Mouse (Mus musculus) heart, embryonic 13.5 days (tissue): Measurements from ENCODE around the gene P2rx3. TPM values are rescaled to one million over a fixed set of nuclear protein-coding genes. Genes with fewer than 3 reads are reported as not detected.

Experiments
- ATAC-seq: fragments of 200-750 bp; cut with Nextera tagmentation; 2 replicates; pipeline ENCODE4 v1.8.0; 2017; ENCODE audit warnings: moderate TSS enrichment; ENCODE audit not compliant: insufficient number of reproducible peaks, low FRiP score, low TSS enrichment; ENCODE audit errors: extremely low read depth
- H3K27ac ChIP-seq: fragments of 300-500 bp; sonication (generic); replicated peaks from 2 replicates; pipeline ENCODE4 v1.5.1; 2015; ENCODE audit warnings: moderate library complexity, mild to moderate bottlenecking, inconsistent platforms
- H3K27me3 ChIP-seq: fragments of 300-500 bp; sonication (generic); replicated peaks from 2 replicates; pipeline ENCODE4 v1.6.1; 2015; ENCODE audit warnings: mild to moderate bottlenecking, inconsistent platforms
- H3K36me3 ChIP-seq: fragments of 300-500 bp; sonication (generic); 2 replicates; pipeline ENCODE4 v1.6.1; 2015; ENCODE audit warnings: mild to moderate bottlenecking, inconsistent platforms
- H3K4me1 ChIP-seq: fragments of 300-500 bp; sonication (generic); 2 replicates; pipeline ENCODE4 v1.6.1; 2015; ENCODE audit warnings: inconsistent platforms
- H3K4me2 ChIP-seq: fragments of 300-500 bp; sonication (generic); 2 replicates; pipeline ENCODE4 v1.6.1; 2015; ENCODE audit warnings: inconsistent platforms, mild to moderate bottlenecking, moderate library complexity
- H3K4me3 ChIP-seq: fragments of 300-500 bp; sonication (generic); 2 replicates; pipeline ENCODE4 v1.5.1; 2015; ENCODE audit warnings: moderate library complexity, mild to moderate bottlenecking, inconsistent platforms
- H3K9ac ChIP-seq: fragments of 300-500 bp; sonication (generic); 2 replicates; pipeline ENCODE4 v1.6.1; 2015; ENCODE audit warnings: inconsistent platforms, mild to moderate bottlenecking, moderate library complexity
- H3K9me3 ChIP-seq: fragments of 300-500 bp; sonication (generic); 2 replicates; pipeline ENCODE4 v1.6.1; 2016; ENCODE audit warnings: inconsistent platforms
- WGBS: fragments of 180-500 bp; shearing (Covaris S2); methylation state at CpG from one replicate; pipeline ENCODE4 v1.1.7; 2015; ENCODE audit warnings: mixed read lengths; 5-methylcytosine and 5-hydroxymethylcytosine counted together
- polyA plus RNA-seq: library from polyadenylated mRNA; unstranded; fragments of >200 nt; fragmentation: Nextera tagmentation; extraction: Ambion mirVana; gene quantifications from 2 replicates; pipeline ENCODE4 v1.2.1, GENCODE M21; 2015

Gene P2rx3
- polyA plus RNA-seq, 1 experiment from 2014 or later, result 0.31 TPM

- Histone ChIP-seq H3K9ac (no peak overlapping the region), H3K4me3 (no peak overlapping the region), H3K27ac (peak overlapping the region; percentile 26; the same call in 1 of the 2 replicates), H3K9me3 (no peaks in the 10 kb centered on the region), H3K4me2 (peak overlapping the region; percentile 82; the same call in 1 of the 2 replicates), H3K4me1 (peaks cover 27% of the 10 kb centered on the region), H3K36me3 (peaks cover 85% of the 10 kb centered on the region), H3K27me3 (no peaks in the 10 kb centered on the region)
- 88% methylated on average over 6 of the region's 6 CpGs for WGBS
- no peak for ATAC-seq
Observed at GRCm38 (mm10) chr2:85059677-85060076, 22.4 kb upstream of the P2rx3 start.

GRCm38 (mm10) chr2:85056711-85057110 lies 19.4 kb upstream of the P2rx3 start:
- Histone ChIP-seq H3K27ac (no peak overlapping the region), H3K9ac (no peak overlapping the region), H3K36me3 (peaks cover 84% of the 10 kb centered on the region), H3K4me2 (no peak overlapping the region), H3K9me3 (no peaks in the 10 kb centered on the region), H3K4me3 (no peak overlapping the region), H3K27me3 (no peaks in the 10 kb centered on the region), H3K4me1 (peaks cover 46% of the 10 kb centered on the region)
- ATAC-seq, result no peak
- 53% methylated on average over 5 of the region's 5 CpGs for WGBS

- Histone ChIP-seq H3K9me3 (no peaks in the 10 kb centered on the region), H3K4me1 (peaks cover 62% of the 10 kb centered on the region), H3K36me3 (peaks cover 65% of the 10 kb centered on the region), H3K27ac (no peak overlapping the region), H3K9ac (no peak overlapping the region), H3K4me2 (peak overlapping the region; percentile 83; the same call in 1 of the 2 replicates), H3K27me3 (no peaks in the 10 kb centered on the region), H3K4me3 (no peak overlapping the region)
- 76% methylated on average over 5 of the region's 5 CpGs for WGBS
- ATAC-seq, result no peak
Observed at GRCm38 (mm10) chr2:85053192-85053816, 16.0 kb upstream of the P2rx3 start.

- WGBS, result 36% methylated on average over 9 of the region's 9 CpGs
- H3K4me1 ChIP-seq, result peaks cover 67% of the 10 kb centered on the region
- no peak for ATAC-seq
- no peaks in the 10 kb centered on the region for H3K27me3 ChIP-seq
- peak overlapping the region; percentile 93 for H3K27ac ChIP-seq
- peak overlapping the region; percentile 83 for H3K4me2 ChIP-seq
- H3K4me3 ChIP-seq, result peak overlapping the region; percentile 80
- H3K9ac ChIP-seq, result peak overlapping the region; percentile 79
- peaks cover 58% of the 10 kb centered on the region for H3K36me3 ChIP-seq
- no peaks in the 10 kb centered on the region for H3K9me3 ChIP-seq
Observed at GRCm38 (mm10) chr2:85050746-85051145, 13.5 kb upstream of the P2rx3 start.

DNA sequence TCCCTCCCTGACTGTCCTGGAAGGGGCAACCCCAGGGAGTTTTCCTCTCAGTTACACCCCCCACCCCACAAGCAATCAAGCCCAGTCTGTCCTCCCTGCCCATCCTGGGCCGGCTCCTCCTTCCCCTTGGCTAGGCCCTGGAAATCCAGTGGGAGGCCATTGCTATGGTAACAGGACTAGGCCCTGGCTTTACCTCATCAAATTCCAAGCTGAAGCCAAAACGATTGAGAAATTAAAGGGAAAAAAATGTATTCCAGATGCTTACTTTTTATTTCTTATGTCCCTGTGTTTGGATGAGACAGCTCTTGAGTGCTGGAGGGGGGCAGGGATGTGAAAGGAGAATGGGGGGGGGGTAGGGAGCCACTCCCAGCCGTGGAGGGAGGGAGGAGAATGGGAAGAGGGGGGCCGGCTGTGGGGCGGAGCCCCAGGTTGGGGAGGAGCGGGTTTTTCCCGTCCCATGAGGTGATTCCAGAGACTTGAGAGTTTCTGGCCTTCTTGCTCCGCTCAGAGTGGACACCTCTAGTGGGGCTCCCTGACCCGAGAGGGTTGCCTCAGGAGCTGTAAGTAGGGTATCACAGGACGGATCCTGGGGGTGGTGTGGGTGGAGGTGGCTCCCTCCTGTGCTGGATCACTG lies 12.9 kb upstream of the P2rx3 start:
- peak overlapping the region; percentile 79 for H3K9ac ChIP-seq
- peaks cover 58% of the 10 kb centered on the region for H3K36me3 ChIP-seq
- peak overlapping the region; percentile 80 for H3K4me3 ChIP-seq
- no peak for ATAC-seq
- H3K4me2 ChIP-seq, result peak overlapping the region; percentile 83
- WGBS, result 8% methylated on average over 10 of the region's 10 CpGs
- peak overlapping the region; percentile 93 for H3K27ac ChIP-seq
- H3K27me3 ChIP-seq, result no peaks in the 10 kb centered on the region
- no peaks in the 10 kb centered on the region for H3K9me3 ChIP-seq
- peaks cover 63% of the 10 kb centered on the region for H3K4me1 ChIP-seq

- Histone ChIP-seq H3K9ac (peak overlapping the region; percentile 89), H3K4me2 (peak overlapping the region; percentile 83), H3K9me3 (no peaks in the 10 kb centered on the region), H3K27me3 (no peaks in the 10 kb centered on the region), H3K27ac (peak overlapping the region; percentile 93), H3K4me3 (peak overlapping the region; percentile 80), H3K4me1 (peaks cover 63% of the 10 kb centered on the region), H3K36me3 (peaks cover 58% of the 10 kb centered on the region)
- 77% methylated on average over 4 of the region's 4 CpGs for WGBS
- ATAC-seq, result no peak
Observed at GRCm38 (mm10) chr2:85049277-85049676, 12.0 kb upstream of the P2rx3 start.

DNA sequence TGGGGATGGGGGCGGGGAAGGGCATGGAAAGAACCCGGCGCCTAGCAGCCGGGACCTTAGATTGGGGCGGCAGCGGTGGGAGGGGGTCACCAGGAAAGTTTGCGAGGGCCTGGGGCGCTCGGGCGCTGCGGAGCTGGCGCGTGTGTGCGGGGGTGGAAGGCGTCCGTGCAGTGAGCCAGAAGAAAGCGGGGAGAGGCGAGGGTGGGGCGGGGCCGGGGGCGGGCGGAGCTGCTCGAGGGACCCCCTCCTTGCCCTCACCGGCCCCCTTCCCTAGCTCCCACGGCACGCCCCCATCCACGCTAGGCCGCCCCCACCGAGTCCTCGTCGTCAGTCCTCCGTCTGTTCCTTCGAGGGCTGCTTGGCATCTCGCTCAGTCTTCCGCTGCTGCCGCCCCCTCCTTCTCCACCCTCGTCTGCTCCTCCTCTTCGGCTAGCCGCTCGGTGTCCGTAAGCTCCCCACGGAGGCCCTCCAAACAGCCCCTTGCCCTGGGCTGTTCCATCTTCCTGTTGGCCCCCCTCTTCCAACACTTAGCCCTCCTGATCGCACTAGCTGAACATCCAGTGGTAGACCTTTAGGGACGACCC lies 11.0 kb upstream of the P2rx3 start:
- Histone ChIP-seq H3K4me1 (peaks cover 60% of the 10 kb centered on the region), H3K9me3 (no peaks in the 10 kb centered on the region), H3K36me3 (peaks cover 58% of the 10 kb centered on the region), H3K4me2 (peak overlapping the region; percentile 83), H3K9ac (peak overlapping the region; percentile 89), H3K27ac (peak overlapping the region; percentile 93), H3K27me3 (no peaks in the 10 kb centered on the region), H3K4me3 (peak overlapping the region; percentile 80)
- peak; percentile 38 for ATAC-seq
- 2% methylated on average over 22 of the region's 44 CpGs for WGBS

DNA sequence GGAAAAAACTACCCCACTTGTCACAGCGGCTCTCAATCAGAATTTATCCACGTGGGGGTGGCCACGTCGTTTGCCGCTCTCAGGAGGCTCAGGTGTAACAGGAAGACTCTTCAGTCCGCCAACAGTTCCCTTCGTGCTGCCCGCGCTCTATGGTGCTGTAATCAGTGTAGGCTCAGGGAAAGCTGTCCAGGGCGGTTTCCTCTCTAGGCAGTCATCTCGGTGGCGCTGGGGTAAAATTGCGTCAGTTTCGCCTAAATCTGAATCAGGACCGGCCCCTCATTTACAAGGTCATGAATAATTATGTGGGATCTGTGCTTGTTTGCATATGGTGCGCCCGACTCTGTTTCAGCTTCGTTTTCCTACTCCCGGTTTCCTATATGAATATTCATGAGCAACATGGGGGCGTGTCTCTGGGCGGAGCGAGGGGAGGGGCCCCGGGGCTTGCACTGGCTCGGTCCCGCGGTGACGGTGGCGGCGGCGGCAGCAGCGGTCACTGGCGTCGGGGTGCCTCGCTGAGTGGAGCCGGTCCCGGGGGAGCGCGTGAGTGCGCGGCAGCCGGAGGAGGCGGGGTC lies 10.4 kb upstream of the P2rx3 start, which contains the start of gene Tnks1bp1:
Gene Tnks1bp1, plus strand, starts transcription at position 427 of the 572 bp plus-strand sequence.
- peak within 1 kb of the TSS; percentile 89 for H3K9ac ChIP-seq
- H3K4me1 ChIP-seq, result peaks cover 54% of the 10 kb centered on the region
- under 1% methylated on average over 42 of the region's 42 CpGs for WGBS
- peak within 1 kb of the TSS; percentile 93 for H3K27ac ChIP-seq
- no peaks in the 10 kb centered on the region for H3K9me3 ChIP-seq
- peak; percentile 81 for ATAC-seq
- no peaks in the 10 kb centered on the region for H3K27me3 ChIP-seq
- peaks cover 59% of the 10 kb centered on the region for H3K36me3 ChIP-seq
- H3K4me2 ChIP-seq, result peak within 1 kb of the TSS; percentile 83
- peak within 1 kb of the TSS; percentile 80 for H3K4me3 ChIP-seq

DNA sequence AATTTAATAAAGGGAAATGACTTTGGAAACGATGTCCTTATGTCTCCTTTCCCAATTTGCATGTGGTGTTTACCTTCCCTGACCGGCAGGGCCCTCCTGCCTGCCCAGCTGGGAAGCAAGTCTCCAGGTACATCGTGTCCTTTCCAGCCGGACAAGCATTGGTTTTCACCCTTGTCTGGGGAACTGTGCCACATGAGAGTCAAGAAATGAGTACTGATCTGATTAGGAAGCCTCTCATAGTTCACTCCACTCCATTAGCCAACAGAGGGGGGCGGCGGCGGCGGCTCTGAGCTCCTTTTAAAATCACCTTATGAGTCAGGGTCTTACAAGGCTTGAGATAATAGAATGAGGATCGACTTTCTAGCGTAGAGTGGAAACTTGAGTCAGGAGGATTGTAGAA lies 9.8 kb upstream of the P2rx3 start:
- Histone ChIP-seq H3K9ac (peak overlapping the region; percentile 89), H3K4me2 (peak overlapping the region; percentile 83), H3K36me3 (peaks cover 60% of the 10 kb centered on the region), H3K4me3 (peak overlapping the region; percentile 80), H3K4me1 (peaks cover 48% of the 10 kb centered on the region), H3K27me3 (no peaks in the 10 kb centered on the region), H3K9me3 (no peaks in the 10 kb centered on the region), H3K27ac (peak overlapping the region; percentile 93)
- ATAC-seq, result no peak
- 49% methylated on average over 10 of the region's 10 CpGs for WGBS

DNA sequence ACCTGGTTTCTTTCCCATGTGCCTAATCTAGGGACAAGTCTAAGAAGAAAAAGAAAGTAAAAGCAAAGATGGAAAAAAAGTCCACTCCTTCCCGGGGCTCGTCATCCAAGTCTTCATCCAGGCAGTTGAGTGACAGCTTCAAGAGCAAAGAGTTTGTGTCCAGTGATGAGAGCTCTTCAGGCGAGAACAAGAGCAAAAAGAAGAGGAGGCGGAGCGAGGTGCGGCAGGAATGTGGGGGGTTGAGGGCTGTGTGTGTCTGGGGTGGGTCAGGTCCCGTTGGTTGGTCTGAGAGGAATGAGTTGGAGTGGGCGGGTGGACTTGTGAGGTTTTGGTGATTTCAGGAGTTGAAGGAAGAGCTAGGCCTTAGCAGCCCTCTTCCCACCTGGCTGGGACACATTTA lies 9.0 kb upstream of the P2rx3 start:
- WGBS, result 65% methylated on average over 8 of the region's 8 CpGs
- H3K4me1 ChIP-seq, result peaks cover 39% of the 10 kb centered on the region
- H3K27ac ChIP-seq, result no peak overlapping the region
- no peaks in the 10 kb centered on the region for H3K9me3 ChIP-seq
- peak overlapping the region; percentile 89; the same call in 1 of the 2 replicates for H3K9ac ChIP-seq
- H3K4me2 ChIP-seq, result no peak overlapping the region
- no peaks in the 10 kb centered on the region for H3K27me3 ChIP-seq
- H3K4me3 ChIP-seq, result no peak overlapping the region
- no peak for ATAC-seq
- peaks cover 60% of the 10 kb centered on the region for H3K36me3 ChIP-seq

- Histone ChIP-seq H3K4me3 (no peak overlapping the region), H3K27me3 (no peaks in the 10 kb centered on the region), H3K4me2 (no peak overlapping the region), H3K36me3 (peaks cover 86% of the 10 kb centered on the region), H3K9ac (no peak overlapping the region), H3K27ac (no peak overlapping the region), H3K9me3 (no peaks in the 10 kb centered on the region), H3K4me1 (peaks cover 15% of the 10 kb centered on the region)
- 87% methylated on average over 7 of the region's 7 CpGs for WGBS
- ATAC-seq, result no peak
Observed at GRCm38 (mm10) chr2:85043623-85044022, 6.4 kb upstream of the P2rx3 start.
